Mouse (Mus musculus) embryo, embryonic 10 days (tissue): ENCODE results near the gene Dazap1.

Source experiments
- DNase-seq: peaks from one replicate; pipeline ENCODE4 v3.0.0-alpha.2; 2015; ENCODE audit warnings: low spot score

Dazap1 gene

GRCm38 (mm10) chr10:80298571-80299281, 37.4 kb downstream of the Dazap1 start:
- DNase-seq = peak; percentile 93

- DNase-seq = no peak
These were observed 38.0 kb downstream of the Dazap1 start for GRCm38 (mm10) chr10:80299301-80299700.

- no peak for DNase-seq
These were observed 38.5 kb downstream of the Dazap1 start for GRCm38 (mm10) chr10:80299824-80300223.

- DNase-seq = peak; percentile 65
These were observed 39.4 kb downstream of the Dazap1 start for GRCm38 (mm10) chr10:80300672-80301181.

GRCm38 (mm10) chr10:80301256-80302081, 40.2 kb downstream of the Dazap1 start:
- DNase-seq = no peak

- no peak for DNase-seq
These were observed 40.7 kb downstream of the Dazap1 start for GRCm38 (mm10) chr10:80302082-80302355.

GRCm38 (mm10) chr10:80302471-80302881, 41.2 kb downstream of the Dazap1 start:
- peak; percentile 75 for DNase-seq

- DNase-seq = no peak
These were observed 43.2 kb downstream of the Dazap1 start for GRCm38 (mm10) chr10:80304458-80304857.

- no peak for DNase-seq
These were observed 43.6 kb downstream of the Dazap1 start for GRCm38 (mm10) chr10:80304862-80305261.

GRCm38 (mm10) chr10:80311560-80311959, 50.3 kb downstream of the Dazap1 start:
- no peak for DNase-seq

GRCm38 (mm10) chr10:80312586-80313504, 51.6 kb downstream of the Dazap1 start:
- DNase-seq = no peak

- no peak for DNase-seq
These were observed 52.4 kb downstream of the Dazap1 start for GRCm38 (mm10) chr10:80313627-80314201.

GRCm38 (mm10) chr10:80314494-80315001, 53.3 kb downstream of the Dazap1 start:
- no peak for DNase-seq

GRCm38 (mm10) chr10:80315315-80315714, 54.0 kb downstream of the Dazap1 start:
- no peak for DNase-seq

- no peak for DNase-seq
These were observed 55.1 kb downstream of the Dazap1 start for GRCm38 (mm10) chr10:80316359-80316781.

GRCm38 (mm10) chr10:80317011-80317410, 55.7 kb downstream of the Dazap1 start:
- DNase-seq = no peak

- DNase-seq = peak; percentile 96
These were observed 59.1 kb downstream of the Dazap1 start, which contains the start of gene 2310011J03Rik for GRCm38 (mm10) chr10:80320340-80320760. TSS of gene 2310011J03Rik (minus strand) at chr10:80320537.

- no peak for DNase-seq
These were observed 59.9 kb downstream of the Dazap1 start for GRCm38 (mm10) chr10:80321014-80321669.

GRCm38 (mm10) chr10:80321670-80322581, 60.6 kb downstream of the Dazap1 start:
- no peak for DNase-seq

- peak; percentile 60 for DNase-seq
These were observed 61.5 kb downstream of the Dazap1 start for GRCm38 (mm10) chr10:80322811-80323211.
